Mouse (Mus musculus) mature B cell (primary cell): ENCODE results near the gene Tnfrsf1a.
"Not testable (repeated sequence)": the region's sequence is repeated elsewhere in the genome, so short reads cannot be mapped to it uniquely, and the experiment has no call there.

Experiments used
- in situ Hi-C: fragments of 300-500 bp; cut with MboI; formaldehyde crosslinking; loops from 2 replicates; pipeline ENCODE4 v1.14.3; 2019

Gene Tnfrsf1a

DNA sequence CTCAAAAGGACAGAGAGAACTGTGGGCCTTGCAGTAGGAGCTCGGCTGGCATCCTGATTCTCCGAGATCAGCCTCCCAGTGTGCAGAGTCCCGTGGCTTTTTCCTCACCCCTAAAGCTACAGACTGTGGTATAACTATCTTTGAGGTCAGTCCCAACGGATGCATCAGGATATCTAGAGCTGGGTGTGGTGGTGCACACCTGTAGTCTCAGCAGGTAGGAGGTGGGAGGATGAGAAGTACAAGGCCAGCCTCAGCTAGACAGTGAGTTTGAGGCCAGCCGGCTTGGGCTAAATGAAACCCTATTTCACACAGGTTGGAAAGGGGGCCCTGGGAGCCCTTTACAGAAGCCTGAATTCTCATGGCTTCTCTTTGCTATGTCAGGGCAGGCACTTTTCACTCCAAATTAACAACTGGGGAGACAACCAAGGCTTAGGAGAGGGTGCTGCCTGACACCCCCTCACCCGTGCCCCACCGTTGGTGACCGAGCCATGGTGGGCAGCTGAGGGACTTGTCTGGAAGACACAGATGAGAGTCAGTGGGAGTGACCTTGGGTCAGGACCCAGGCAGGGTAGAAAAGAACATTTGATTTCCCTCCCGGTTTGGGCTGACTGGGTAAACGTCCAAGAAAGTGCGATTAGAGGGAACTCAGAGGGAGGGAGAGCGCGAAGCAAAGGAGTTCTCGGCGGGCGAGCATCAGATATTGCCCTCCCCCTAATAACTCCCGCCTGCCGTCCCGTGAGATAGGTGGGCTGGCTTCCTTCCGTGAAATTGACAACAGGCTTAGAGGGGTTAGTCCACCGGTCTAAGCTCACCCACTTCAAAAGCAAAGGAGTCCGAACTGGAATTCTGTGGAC is at the start of gene Tnfrsf1a:
Gene Tnfrsf1a, plus strand, starts transcription at position 642 of the 854 bp plus-strand sequence.
- in situ Hi-C loops = no loop called here

DNA sequence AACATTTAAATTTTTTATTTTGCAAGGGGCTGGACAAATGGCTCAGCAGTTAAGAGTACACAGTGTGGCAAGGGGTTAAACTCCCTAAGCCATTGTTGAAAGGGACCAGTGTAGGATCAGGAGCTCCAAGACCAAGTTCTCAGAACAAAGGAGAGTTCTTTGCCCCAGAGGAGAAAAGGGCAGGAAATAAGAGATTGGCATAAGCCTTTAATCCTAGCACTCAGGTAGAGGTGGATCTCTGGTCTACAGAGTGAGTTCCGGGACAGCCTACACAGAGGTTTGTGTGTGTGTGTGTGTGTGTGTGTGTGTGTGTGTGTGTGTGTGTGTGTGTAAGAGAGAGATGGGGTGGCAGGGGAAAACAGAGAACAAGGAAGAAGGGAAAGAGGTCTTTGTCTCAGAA is 48.2 kb upstream of the Tnfrsf1a start:
- in situ Hi-C loops = no loop called here

DNA sequence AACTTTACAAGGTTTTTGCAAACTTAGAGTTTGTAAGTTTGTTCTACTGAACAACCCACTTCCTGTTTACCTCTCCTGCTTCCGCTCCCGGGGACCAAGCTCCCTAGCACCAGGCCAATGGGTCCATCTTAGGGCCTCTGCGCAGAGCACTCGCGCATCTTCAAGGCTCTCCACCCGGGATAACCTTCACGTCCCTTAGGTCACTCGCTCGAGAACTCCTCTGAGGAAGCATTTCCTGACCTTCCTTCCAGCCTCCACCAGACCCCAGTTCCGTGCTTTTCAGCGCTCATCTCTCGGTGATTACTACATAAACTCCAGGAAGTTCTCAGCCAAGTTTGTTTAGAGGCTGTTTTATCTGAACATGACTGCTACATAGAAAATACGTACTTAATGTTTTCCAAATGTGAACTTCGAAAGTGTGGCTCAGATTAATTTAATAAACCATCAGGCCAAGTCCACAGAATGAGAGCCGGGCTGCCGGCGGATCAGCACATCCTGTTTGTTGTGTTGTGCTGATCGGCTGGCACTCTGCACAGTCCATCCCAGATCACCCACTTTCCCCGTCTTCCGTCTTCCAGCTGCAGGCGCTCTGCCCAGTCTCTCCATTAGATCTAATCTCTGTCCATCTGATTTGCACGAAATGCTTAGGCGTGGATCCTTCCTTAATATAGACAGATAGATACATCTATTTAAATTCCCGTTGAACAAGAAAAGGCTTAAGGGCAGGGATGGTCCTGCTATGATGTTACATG is 46.8 kb upstream of the Tnfrsf1a start:
- in situ Hi-C loops = no loop called here

DNA sequence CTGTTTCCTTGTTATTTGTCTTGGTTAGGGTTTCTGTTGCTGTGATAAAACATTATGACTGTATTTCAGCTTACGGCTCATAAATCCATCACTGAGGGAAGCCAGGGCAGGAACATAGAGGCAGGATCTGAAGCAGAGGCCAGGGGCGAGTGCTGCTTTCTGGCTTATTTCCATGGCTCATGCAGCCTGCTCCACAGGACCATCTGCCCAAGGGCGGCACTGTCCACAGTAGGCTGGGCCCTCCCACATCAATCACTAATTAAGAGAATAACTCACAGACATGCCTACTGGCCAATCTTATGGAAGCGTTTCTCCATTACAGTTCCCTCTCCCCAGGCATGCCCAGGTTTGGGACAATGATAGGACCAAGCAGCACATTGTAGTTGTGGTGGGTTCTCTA is 45.9 kb upstream of the Tnfrsf1a start:
- in situ Hi-C loops = no loop called here

DNA sequence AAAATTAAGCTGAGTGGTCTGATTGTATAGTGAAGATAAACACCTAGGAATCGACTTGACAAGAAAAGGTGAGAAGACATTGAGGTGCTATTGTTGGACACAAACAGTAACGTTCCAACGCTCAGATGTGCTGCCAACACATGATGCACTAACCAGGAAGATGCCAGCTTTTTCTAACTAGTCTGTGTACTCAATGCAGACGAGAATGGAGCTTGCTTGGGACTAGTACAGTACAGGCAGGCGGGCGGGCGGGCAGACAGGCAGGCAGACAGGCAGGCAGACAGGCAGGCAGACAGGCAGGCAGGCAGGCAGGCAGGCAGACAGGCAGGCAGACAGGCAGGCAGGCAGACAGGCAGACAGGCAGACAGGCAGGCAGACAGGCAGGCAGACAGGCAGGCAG is 44.8 kb upstream of the Tnfrsf1a start:
- in situ Hi-C loops = not testable (repeated sequence)

DNA sequence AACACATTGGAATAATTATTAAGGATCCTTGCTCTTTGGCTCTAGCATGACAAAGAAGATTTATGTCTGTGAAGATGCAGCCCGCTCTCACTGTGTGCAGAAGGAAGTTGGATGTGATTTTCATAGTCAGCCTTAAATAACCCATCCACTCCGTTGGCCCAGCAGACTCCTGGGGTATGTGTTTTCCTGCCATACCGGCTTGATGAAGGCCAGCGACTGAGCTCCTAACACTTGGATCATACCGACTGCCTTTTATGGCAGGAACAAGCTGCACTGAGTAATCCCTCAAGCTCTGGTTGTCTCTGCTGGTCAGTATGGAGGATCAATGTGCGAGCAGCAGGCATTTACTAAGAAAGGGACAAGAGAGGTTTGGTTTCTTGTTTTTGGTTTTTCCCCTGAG is 43.7 kb upstream of the Tnfrsf1a start:
- in situ Hi-C loops = no loop called here

DNA sequence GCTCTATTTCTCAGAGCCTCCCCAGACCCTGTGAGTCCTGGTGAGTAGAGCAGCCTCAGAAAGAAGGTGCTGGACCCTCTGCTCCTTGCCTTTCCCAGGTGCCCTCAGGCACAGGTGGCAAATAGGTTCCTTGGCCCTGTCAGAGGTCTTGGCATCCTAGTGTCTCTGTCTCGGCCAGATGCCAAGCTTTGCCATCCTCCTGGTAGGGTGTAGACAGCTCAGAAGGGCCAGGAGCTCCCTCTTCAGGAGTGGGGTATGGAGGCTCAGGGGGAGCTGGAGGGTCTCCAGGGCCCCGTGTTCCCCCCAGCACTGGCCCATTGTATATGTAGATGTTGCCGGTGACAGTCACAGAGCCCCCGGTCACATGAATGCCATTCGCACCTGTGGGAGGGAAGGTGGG is 42.1 kb upstream of the Tnfrsf1a start:
- in situ Hi-C loops = no loop called here

DNA sequence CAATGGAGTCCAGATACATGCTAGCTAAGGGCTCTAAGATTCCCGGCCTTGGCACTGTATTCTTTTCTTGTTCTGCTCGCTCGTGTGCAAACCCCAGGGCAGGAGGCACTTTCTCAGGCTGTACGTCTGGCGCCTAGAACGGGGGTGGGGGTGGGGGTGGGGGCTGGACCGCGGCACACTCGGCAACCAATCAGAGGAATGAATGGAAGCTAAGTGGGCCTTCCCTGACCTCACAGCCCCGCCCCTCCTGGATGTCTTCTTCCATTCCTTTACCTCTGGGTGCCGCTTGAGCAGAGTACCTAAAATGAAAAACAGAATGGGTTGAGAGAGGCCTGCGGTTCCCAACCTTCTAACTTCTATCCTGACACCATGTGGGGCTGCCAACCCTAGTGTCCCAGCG is 40.2 kb upstream of the Tnfrsf1a start:
- in situ Hi-C loops = no loop called here

DNA sequence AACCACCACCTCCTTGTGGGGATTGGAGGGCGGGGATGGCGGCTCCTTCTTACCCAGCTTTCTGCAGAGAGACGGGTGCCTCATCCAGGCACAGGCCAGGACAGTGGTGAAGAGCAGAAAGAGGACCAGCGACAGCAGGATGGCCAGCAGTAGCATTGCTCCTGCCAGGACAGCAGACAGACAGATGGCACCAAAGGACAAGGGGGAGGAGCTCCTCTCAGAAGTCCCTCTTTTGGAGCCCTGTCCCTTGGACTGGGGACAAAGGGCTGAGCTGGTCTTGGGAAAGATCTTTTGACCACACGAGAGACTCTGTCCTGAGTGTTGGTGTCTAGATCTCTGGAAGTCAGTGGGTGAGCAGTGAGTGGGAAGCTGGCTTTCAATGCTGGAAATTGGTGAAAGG is 39.8 kb upstream of the Tnfrsf1a start:
- in situ Hi-C loops = no loop called here

DNA sequence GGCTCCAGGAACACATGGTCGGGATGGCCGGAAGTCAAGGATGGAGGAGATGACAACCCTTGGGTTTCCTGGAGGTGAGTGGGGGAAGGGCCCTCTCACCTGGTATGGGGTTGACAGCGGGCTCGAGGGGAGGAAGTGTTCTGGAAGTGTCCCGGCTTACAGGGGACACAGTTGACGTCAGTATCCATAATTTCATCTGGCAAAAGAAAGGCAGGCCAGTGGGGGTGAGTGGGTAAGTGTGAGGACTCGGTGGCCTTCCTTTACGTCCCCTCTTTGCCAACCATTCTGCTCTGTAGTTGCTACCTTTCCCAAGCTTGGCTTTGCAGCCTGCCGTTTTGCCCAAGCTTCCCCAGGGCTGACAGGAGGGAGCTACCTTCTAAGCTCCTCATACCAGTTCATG is 37.0 kb upstream of the Tnfrsf1a start:
- in situ Hi-C loops = no loop called here

DNA sequence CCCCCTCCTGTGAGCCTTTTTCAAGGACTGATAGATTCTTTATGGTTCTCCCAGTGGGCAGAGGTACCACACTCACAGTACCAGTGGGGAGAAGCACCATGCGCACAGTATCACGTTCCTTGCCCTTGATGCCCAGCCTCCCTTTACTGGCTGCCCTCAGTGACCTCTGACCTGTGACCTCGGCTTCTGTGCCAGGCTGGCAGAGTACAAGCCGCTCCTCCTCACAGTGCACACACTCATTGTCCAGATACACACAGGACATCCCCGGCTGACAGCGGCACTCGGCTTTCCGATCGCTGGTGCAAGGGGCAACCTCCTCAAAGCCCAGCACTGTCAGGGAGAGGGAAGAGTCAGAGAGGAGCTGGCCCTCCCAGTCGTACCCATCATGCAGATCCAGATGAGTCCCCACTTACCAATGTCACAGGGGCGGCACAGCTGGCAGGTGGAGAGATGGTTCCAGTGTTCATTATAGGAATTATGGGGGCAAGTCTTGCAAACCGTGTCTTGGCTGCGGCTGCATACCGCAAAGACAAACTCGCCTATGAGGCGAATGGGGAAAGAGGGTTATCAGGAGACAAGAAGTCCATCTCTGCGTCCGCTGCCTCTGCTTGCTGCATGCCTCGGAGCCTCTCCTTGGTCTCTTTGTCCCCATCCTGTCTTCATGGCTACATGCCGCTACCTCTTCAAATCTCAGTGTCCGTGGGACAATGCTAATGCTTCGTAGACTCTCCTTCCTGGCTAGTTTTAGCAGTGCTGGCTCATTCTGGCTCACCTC is 36.4 kb upstream of the Tnfrsf1a start:
- in situ Hi-C loops = no loop called here

DNA sequence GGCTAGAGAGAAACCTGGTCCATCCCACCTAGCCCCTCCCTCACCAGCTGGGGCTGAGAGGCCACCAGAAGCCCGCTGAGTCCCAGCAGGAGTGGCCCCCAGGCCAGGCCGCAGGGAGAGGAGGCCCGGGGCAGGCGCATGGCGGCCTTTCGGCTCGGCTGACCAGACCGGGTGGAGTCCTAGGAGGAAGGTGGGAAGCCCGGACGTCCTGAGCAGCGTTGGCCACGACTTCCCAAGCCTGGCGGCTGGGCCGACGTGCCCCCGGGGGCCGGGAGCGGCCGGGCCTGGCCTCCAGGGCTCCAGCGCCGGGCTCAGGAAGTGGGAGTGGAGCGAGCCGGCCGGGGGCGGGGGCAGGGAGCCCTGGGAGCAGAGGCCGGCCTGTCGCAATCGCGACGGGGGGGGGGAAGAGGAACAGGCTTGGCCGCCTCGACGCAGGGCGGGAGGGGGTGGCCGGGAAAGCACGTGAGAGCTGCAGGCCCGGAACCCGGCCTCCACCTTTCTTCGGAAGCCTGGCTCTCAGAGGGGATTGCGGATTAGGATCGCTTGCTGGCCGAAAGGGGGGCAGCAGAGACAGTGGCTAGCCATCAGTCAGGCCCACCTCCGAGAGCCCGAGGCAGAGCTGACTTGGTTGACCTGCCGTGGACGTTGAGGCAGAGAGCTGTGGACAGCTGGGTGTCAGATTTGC is 35.5 kb upstream of the Tnfrsf1a start, which contains the start of gene Ltbr:
Gene Ltbr, minus strand, starts transcription at position 340 of the 685 bp plus-strand sequence.
- in situ Hi-C loops = no loop called here

DNA sequence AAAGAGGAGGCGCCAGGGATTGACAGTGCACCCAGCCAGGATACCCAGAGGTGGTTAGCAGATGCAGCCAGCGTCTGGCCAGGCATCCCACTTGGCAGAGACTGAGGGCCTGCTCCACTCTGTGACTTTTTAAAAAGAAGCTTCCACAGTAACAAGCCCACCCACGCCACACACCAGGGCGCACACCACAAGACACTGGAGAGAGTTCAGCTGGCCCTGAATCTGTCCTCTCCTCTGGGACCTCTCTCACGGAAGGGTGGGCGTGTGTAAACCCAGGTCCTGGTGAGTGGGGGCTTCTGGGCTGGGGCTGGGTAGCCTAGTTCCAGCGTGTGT is 35.0 kb upstream of the Tnfrsf1a start:
- in situ Hi-C loops = no loop called here

DNA sequence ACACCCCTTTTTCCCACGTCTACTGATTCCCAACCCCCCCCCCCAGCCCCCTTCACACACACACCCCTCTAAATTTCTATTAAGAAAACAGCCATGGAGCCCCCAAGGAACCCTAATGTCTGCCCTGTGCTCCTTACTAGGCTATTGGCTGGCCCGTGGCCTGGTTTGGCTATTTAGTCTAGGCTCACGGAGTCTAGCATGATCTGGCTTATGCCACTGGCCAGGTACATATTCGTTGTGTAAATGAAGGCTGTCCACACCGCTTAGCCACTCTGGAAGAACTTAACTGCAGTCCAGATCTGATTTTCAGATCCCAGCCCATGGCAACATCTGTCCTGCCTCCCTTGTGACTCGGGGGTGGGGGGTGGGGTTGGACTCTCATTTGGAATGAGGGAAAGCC is 34.4 kb upstream of the Tnfrsf1a start:
- in situ Hi-C loops = no loop called here

DNA sequence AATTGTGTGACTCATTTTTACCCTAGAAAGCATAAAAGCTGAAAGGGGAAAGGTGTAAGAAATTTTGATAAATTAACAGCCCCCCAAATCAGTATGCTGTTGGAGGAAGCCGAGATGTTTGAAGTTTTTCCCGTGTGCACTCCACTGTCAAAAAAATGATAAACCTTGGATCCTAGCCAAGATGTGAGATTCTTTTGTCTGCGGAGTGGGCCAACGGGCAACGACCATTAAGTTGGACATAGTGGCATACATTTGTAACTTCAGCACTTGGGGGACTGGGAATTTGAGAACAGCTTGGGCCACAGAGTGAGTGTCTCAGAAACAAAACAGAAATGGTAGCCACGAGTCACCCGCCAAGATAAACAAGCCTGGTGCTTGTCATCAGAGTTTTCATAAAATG is 32.1 kb upstream of the Tnfrsf1a start:
- in situ Hi-C loops = no loop called here

DNA sequence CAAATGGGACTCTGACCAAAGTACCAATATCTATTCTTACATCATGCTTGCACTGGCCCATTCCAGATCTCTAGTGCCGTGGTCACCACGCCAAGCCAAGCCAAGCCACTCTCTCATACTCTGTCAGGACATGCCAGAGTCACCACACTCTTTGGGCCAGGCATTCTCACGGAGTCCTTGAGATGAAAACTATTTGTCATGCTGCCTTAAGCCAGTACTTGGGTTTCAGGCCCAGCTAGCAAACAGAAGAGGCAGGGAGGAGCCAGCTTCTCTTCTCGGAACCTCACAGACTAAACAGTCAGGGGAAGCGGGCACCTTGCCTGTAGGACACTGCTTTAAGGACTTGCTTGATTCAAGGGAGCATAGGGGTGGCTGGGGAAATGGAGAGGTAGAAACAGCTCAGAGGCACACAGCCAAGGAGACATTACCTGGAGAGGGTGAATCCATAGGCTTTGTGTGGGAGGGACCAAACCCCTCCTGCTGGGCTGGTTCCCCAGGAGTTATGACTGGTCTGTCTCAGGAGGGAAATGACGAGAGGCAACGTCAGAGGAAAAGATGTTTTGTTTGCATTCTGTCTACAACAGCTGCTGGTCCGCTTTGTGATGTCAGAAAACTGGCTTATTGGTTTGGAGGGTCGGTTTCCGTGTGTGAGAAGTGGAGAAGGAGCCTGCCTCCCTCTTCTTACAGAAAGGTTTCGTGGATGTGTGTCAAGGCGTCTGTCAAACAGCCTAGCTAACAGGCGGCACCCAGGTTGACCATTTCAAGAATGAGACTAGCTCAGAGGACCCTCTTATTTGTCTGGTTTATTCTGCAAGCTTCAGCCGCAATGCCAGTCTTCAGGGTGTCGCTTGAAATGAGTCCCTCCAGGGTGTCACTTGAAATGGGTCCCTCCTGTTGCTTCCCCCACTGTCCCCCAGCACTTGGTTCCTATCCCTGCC is 29.9 kb upstream of the Tnfrsf1a start:
- in situ Hi-C loops = no loop called here

DNA sequence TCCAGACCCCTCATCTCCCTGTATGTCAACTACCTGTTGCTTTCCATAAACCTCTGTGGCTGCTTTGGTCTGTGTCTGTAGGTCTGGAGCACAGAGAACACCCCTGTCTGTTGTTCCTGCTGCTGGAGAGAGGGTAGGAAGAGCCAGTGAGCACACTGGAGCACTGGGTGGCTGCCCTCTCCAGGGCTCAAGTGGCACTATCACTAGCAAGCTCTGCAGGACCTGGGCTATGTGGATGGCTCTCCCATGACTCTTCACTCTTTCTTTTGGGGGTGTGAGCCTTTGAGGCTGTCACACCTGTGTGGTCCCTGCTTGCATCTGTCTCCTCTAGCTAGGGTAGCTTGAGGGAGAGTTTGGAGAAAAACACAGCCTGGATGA is 29.3 kb upstream of the Tnfrsf1a start:
- in situ Hi-C loops = no loop called here

DNA sequence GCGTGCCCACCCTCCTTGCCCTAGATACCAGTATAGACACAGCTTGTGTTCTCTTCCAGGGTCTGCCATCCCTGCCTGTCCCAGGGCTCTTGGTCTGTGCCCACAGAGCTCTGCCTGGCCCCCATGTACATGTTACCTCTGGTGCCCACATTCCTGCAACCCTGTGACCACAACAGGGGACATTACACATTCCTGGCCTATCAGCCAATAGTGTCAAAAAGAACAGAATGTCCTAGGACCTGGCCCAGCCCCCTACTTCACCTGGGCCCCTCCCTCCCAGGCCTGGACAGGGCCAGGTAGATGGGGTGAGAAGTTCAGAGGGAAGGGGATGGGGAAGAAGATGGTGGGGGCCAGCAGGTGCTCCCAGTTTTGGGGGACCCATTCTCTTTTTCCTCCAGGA is 28.8 kb upstream of the Tnfrsf1a start, which contains the start of gene Scnn1a:
Gene Scnn1a, plus strand, starts transcription at position 337 of the 400 bp plus-strand sequence.
- in situ Hi-C loops = no loop called here

DNA sequence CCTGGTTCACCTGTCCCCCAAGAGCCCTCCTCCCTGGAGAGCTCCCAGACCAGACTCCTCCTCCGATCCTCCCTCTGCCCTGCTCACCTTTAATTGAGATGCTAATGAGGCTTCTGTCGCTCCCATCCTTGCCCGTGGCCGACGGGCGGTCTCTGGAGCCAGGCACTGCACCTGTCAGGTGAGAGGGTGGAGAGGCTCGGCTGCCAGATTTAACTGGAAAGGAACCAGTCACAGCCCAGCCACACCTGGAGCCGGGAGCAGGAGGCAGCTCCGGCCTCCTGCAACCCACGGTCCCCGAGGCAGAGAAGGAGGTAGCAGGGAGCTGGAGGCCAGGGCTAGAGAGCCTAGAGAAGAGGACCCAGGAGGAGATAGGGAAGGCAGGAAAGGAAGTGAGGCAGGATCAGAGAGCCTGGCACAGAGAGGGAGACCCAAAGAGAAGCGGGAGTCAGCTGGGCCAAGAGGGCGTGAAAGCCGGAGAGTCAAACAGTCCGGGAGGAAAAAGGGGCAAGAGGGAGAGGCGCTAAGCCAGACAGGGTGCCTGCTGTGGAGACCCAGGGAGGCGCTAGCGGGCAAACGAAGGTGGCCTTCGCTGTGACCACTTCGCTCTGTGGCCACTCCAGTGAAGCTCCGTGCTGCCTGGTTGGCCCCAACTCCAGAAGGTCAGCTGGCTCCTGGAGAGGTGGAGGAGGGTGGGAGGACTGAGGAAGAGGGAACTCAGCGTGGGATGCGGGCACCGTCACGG is 27.9 kb upstream of the Tnfrsf1a start:
- in situ Hi-C loops = no loop called here

DNA sequence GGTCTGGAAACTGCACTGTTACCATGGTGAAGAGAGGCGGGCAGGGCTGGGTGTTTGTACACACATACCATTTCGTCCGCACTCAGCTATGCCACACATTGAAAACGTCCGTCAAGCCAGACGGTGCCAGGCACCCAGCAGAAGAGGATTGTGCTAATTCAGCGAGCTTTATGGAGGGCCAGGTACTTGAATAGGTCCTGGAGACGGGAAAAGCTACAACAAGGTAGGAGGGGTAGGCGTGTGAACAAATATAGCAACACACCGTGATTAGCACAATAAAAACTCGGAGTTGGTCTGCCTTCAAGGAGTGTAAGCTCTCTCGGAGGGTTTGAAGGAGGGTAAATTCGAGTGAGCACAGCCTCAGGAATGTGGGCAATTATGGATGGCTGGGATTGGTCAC is 26.4 kb upstream of the Tnfrsf1a start:
- in situ Hi-C loops = no loop called here
